Mouse (Mus musculus) telencephalon, adult 2 months (tissue): ENCODE results near the gene Phxr2.

ENCODE experiments used
- DNase-seq: peaks from one replicate; pipeline ENCODE4 v3.0.0-alpha.2; 2011; ENCODE audit warnings: low read depth, low spot score

Phxr2 gene

GRCm38 (mm10) chr10:99095114-99095513 lies 31.0 kb downstream of the Phxr2 start:
- DNase-seq, result no peak

- DNase-seq, result no peak
Observed at GRCm38 (mm10) chr10:99093364-99093763, 32.8 kb downstream of the Phxr2 start.

- no peak for DNase-seq
Observed at GRCm38 (mm10) chr10:99089906-99090305, 36.2 kb downstream of the Phxr2 start.

GRCm38 (mm10) chr10:99086029-99086428 lies 40.1 kb downstream of the Phxr2 start:
- no peak for DNase-seq

- DNase-seq, result no peak
Observed at GRCm38 (mm10) chr10:99085240-99085587, 40.9 kb downstream of the Phxr2 start.

- DNase-seq, result peak; percentile 84
Observed at GRCm38 (mm10) chr10:99084397-99085239, 41.5 kb downstream of the Phxr2 start.

GRCm38 (mm10) chr10:99083431-99084003 lies 42.6 kb downstream of the Phxr2 start:
- DNase-seq, result no peak

- peak; percentile 92 for DNase-seq
Observed at GRCm38 (mm10) chr10:99081569-99081990, 44.5 kb downstream of the Phxr2 start.

GRCm38 (mm10) chr10:99078621-99079020 lies 47.5 kb downstream of the Phxr2 start:
- DNase-seq, result no peak

- peak; percentile 74 for DNase-seq
Observed at GRCm38 (mm10) chr10:99076113-99076895, 49.8 kb downstream of the Phxr2 start.
